Mouse (Mus musculus): Measurements from ENCODE around the gene Ly6g5c.

DNA sequence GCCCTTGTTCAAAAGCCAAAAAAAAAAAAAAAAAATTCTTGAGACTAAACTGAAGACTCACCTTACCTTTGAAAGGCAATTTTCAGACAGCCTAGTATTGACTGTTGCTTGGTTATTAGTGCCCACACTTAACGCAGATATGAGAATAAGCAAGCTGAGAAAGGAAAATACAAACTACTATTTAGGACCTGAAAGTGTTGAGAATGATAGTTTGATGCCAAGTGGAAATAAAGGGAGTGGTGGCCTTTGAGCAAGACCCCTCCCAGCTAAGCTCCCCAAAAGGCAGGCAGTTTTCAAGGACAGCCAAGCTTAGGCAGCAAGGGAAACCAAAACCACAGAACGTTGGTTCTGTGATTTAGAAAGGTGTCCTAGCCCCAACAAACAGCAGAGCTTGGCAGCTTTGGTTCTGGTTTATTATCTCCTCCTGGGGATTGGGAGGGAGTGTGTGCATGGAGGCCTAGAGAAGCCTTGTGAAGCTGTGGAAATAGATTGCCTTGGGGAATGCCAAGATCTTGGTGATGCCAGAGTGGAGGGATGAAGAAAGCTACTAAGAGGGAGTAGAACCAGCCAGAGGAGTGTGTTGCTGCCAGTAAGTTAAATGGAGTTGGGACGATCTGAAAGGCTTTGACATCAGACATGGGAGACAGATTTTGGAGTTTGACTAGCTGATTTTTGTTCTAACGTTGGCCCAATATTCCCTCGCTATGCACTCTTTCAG, 40.0 kb downstream of the Ly6g5c start:
- TF ChIP-seq POLR2A (IDR thresholded peaks at IDR 0.05; ENCODE audit: low read depth, low read length): 0 out of 2 replicates have a peak, but pooled peaks have one; percentile 42
- TF ChIP-seq NELFE (IDR thresholded peaks at IDR 0.05; ENCODE audit: low read depth, low read length): no peak
- no peak for TF ChIP-seq CHD1 (IDR thresholded peaks at IDR 0.05; ENCODE audit: low read depth, low read length)
- TF ChIP-seq MXI1 (IDR thresholded peaks at IDR 0.05; ENCODE audit: low read depth, low read length): no peak
- no peak for TF ChIP-seq HCFC1 (IDR thresholded peaks at IDR 0.05; ENCODE audit: low read depth, low read length)
- no peak for TF ChIP-seq NRF1 (IDR thresholded peaks at IDR 0.05; ENCODE audit: low read depth, low read length)
- no peak for TF ChIP-seq USF1 (IDR thresholded peaks at IDR 0.05; ENCODE audit: low read depth, low read length)
